Mouse (Mus musculus) testis, adult 2 months (tissue): ENCODE results near the gene Rpl3.

Source experiments
- CTCF ChIP-seq: fragments of 200-500 bp; IDR thresholded peaks from 2 replicates; pipeline ENCODE4 v1.5.1; 2012; ENCODE audit warnings: low read depth, mild to moderate bottlenecking, inconsistent platforms, low read length, moderate library complexity; ENCODE audit not compliant: control insufficient read depth, insufficient read depth, insufficient replicate concordance
- POLR2A ChIP-seq: fragments of 200-500 bp; IDR thresholded peaks from 2 replicates; pipeline ENCODE4 v1.6.1; 2012; ENCODE audit warnings: low read depth, mild to moderate bottlenecking, inconsistent platforms, low read length, moderate library complexity; ENCODE audit not compliant: control insufficient read depth

- TF ChIP-seq CTCF (no peak), POLR2A (no peak)
Observed at GRCm38 (mm10) chr15:80054034-80054710, 37.5 kb downstream of the Rpl3 start.
